Mouse (Mus musculus) liver, adult 2 months (tissue): ENCODE data around the gene Gm10401. TPM values are rescaled to one million over a fixed set of nuclear protein-coding genes. Genes with fewer than 3 reads are reported as not detected.
"Not testable (repeated sequence)": the region's sequence is repeated elsewhere in the genome, so short reads cannot be mapped to it uniquely, and the experiment has no call there.

Source experiments
- DNase-seq: peaks from one replicate; pipeline ENCODE4 v3.0.0-alpha.2; 2011; ENCODE audit warnings: low read depth, low spot score; ENCODE audit errors: extremely low read depth
- H3K27ac ChIP-seq: fragments of 200-500 bp; replicated peaks from 2 replicates; pipeline ENCODE4 v1.5.1; 2012; ENCODE audit warnings: low read depth, mild to moderate bottlenecking, control low read depth, inconsistent platforms, low read length; ENCODE audit not compliant: insufficient read depth
- H3K27me3 ChIP-seq: fragments of 200-500 bp; 2 replicates; pipeline ENCODE4 v1.6.1; 2012; ENCODE audit warnings: mild to moderate bottlenecking, moderate library complexity, low read length, inconsistent platforms; ENCODE audit not compliant: control insufficient read depth, insufficient read depth
- H3K36me3 ChIP-seq: fragments of 200-500 bp; 2 replicates; pipeline ENCODE4 v1.6.1; 2012; ENCODE audit warnings: low read length, inconsistent platforms; ENCODE audit not compliant: control insufficient read depth, insufficient read depth
- H3K4me1 ChIP-seq: fragments of 200-500 bp; 2 replicates; pipeline ENCODE4 v1.6.1; 2011; ENCODE audit warnings: low read length; ENCODE audit not compliant: control insufficient read depth, insufficient read depth
- H3K4me3 ChIP-seq: fragments of 200-500 bp; 2 replicates; pipeline ENCODE4 v1.5.1; 2011; ENCODE audit warnings: low read depth, mild to moderate bottlenecking, control low read depth, low read length, moderate library complexity; ENCODE audit not compliant: insufficient read depth
- H3K79me2 ChIP-seq: fragments of 200-500 bp; 2 replicates; pipeline ENCODE4 v1.6.1; 2012; ENCODE audit warnings: inconsistent platforms, mild to moderate bottlenecking, low read length, moderate library complexity; ENCODE audit not compliant: control insufficient read depth, insufficient read depth
- H3K9ac ChIP-seq: fragments of 200-500 bp; 2 replicates; pipeline ENCODE4 v1.6.1; 2012; ENCODE audit warnings: low read depth, mild to moderate bottlenecking, control low read depth, inconsistent platforms, low read length
- CTCF ChIP-seq: fragments of 200-500 bp; IDR thresholded peaks from 2 replicates; pipeline ENCODE4 v1.5.1; 2011; ENCODE audit warnings: low read depth, low read length, control low read depth
- POLR2A ChIP-seq: fragments of 200-500 bp; IDR thresholded peaks from 2 replicates; pipeline ENCODE4 v1.6.1; 2011; ENCODE audit warnings: low read length, control low read depth; ENCODE audit not compliant: insufficient read depth; ENCODE audit errors: extremely low read depth
- WGBS: fragments of 180-500 bp; shearing (Covaris S2); methylation state at CpG from one replicate; pipeline ENCODE4 v1.1.7; 2018; 5-methylcytosine and 5-hydroxymethylcytosine counted together
- polyA plus RNA-seq: library from polyadenylated mRNA; depleted of rRNA; stranded (reverse); fragments of >200 nt; gene quantifications from 2 replicates; pipeline ENCODE4 v1.2.3, GENCODE M21; 2012
- total RNA-seq: library from RNA; depleted of rRNA; stranded (reverse); fragments of >200 nt; gene quantifications from 2 replicates; pipeline ENCODE4 v1.2.3, GENCODE M21; 2014

The Gm10401 gene
- total and polyA plus RNA-seq, 2 experiments = 0.17 TPM; not detected in 1

GRCm38 (mm10) chr5:115083492-115083891, 14.6 kb downstream of the Gm10401 start:
- no peaks in the 10 kb centered on the region for H3K4me1 ChIP-seq
- no peaks in the 10 kb centered on the region for H3K27me3 ChIP-seq
- TF ChIP-seq CTCF (no peak), POLR2A (no peak)
- no peak overlapping the region for H3K4me3 ChIP-seq
- peaks cover 2% of the 10 kb centered on the region; the same call in 1 of the 2 replicates for H3K79me2 ChIP-seq
- WGBS = 83% methylated on average over 6 of the region's 6 CpGs
- H3K36me3 ChIP-seq = peaks cover 27% of the 10 kb centered on the region
- H3K27ac ChIP-seq = no peak overlapping the region
- H3K9ac ChIP-seq = no peak overlapping the region
- DNase-seq = no peak

GRCm38 (mm10) chr5:115081636-115082035, 16.5 kb downstream of the Gm10401 start:
- H3K36me3 ChIP-seq = peaks cover 23% of the 10 kb centered on the region; the same call in 1 of the 2 replicates
- no peak for TF ChIP-seq CTCF
- TF ChIP-seq POLR2A = no peak
- no peak for DNase-seq
- no peak overlapping the region for H3K9ac ChIP-seq
- no peaks in the 10 kb centered on the region for H3K4me1 ChIP-seq
- H3K79me2 ChIP-seq = peaks cover 10% of the 10 kb centered on the region; the same call in 1 of the 2 replicates
- no peak overlapping the region for H3K4me3 ChIP-seq
- no peak overlapping the region for H3K27ac ChIP-seq
- 82% methylated on average over 5 of the region's 5 CpGs for WGBS
- no peaks in the 10 kb centered on the region for H3K27me3 ChIP-seq

- peaks cover 23% of the 10 kb centered on the region; the same call in 1 of the 2 replicates for H3K79me2 ChIP-seq
- no peak overlapping the region for H3K27ac ChIP-seq
- WGBS = 59% methylated on average over 5 of the region's 5 CpGs
- no peaks in the 10 kb centered on the region for H3K27me3 ChIP-seq
- H3K4me3 ChIP-seq = no peak overlapping the region
- peaks cover 6% of the 10 kb centered on the region; the same call in 1 of the 2 replicates for H3K4me1 ChIP-seq
- peak; percentile 43 for DNase-seq
- no peak for TF ChIP-seq POLR2A
- peak; percentile 52 for TF ChIP-seq CTCF
- no peak overlapping the region for H3K9ac ChIP-seq
- H3K36me3 ChIP-seq = peaks cover 10% of the 10 kb centered on the region
Measured at GRCm38 (mm10) chr5:115076144-115076901, 21.8 kb downstream of the Gm10401 start.

- TF ChIP-seq CTCF (no peak), POLR2A (no peak)
- Histone ChIP-seq H3K4me1 (peaks cover 10% of the 10 kb centered on the region), H3K27me3 (no peaks in the 10 kb centered on the region), H3K9ac (no peak overlapping the region), H3K36me3 (peaks cover 10% of the 10 kb centered on the region), H3K27ac (no peak overlapping the region), H3K79me2 (peaks cover 30% of the 10 kb centered on the region; the same call in 1 of the 2 replicates), H3K4me3 (no peak overlapping the region)
- 74% methylated on average over 4 of the region's 4 CpGs for WGBS
- no peak for DNase-seq
Measured at GRCm38 (mm10) chr5:115074749-115075148, 23.3 kb downstream of the Gm10401 start.

- not testable (repeated sequence) for H3K9ac ChIP-seq, H3K4me3 ChIP-seq, DNase-seq, H3K27me3 ChIP-seq, H3K27ac ChIP-seq, H3K36me3 ChIP-seq
- peaks cover 31% of the 10 kb centered on the region for H3K79me2 ChIP-seq
- H3K4me1 ChIP-seq = peaks cover 14% of the 10 kb centered on the region
- WGBS = 88% methylated on average over 8 of the region's 8 CpGs
Measured at GRCm38 (mm10) chr5:115073306-115073705, 24.8 kb downstream of the Gm10401 start.

- no peak overlapping the region for H3K9ac ChIP-seq
- no peak for TF ChIP-seq POLR2A
- TF ChIP-seq CTCF = no peak
- peaks cover 34% of the 10 kb centered on the region for H3K79me2 ChIP-seq
- no peak overlapping the region for H3K27ac ChIP-seq
- no peak overlapping the region for H3K4me3 ChIP-seq
- peaks cover 22% of the 10 kb centered on the region for H3K4me1 ChIP-seq
- WGBS = 86% methylated on average over 7 of the region's 7 CpGs
- peak; percentile 36 for DNase-seq
- H3K36me3 ChIP-seq = peaks cover 10% of the 10 kb centered on the region
- no peaks in the 10 kb centered on the region for H3K27me3 ChIP-seq
Measured at GRCm38 (mm10) chr5:115072143-115072542, 26.0 kb downstream of the Gm10401 start.
